Mouse (Mus musculus) embryo, embryonic 9.5 days (tissue): ENCODE data around the gene Slc52a3.

Experiments
- DNase-seq: peaks from one replicate; pipeline ENCODE4 v3.0.0-alpha.2; 2017; ENCODE audit errors: extremely low spot score

Gene Slc52a3

GRCm38 (mm10) chr2:152048003-152048980 lies 52.0 kb downstream of the Slc52a3 start:
- peak; percentile 46 for DNase-seq

GRCm38 (mm10) chr2:152048981-152049441 lies 52.7 kb downstream of the Slc52a3 start:
- DNase-seq, result peak; percentile 51

GRCm38 (mm10) chr2:152049611-152050270 lies 53.4 kb downstream of the Slc52a3 start:
- peak; percentile 26 for DNase-seq

- no peak for DNase-seq
These were observed 54.0 kb downstream of the Slc52a3 start for GRCm38 (mm10) chr2:152050316-152050715.

GRCm38 (mm10) chr2:152051985-152052384 lies 55.7 kb downstream of the Slc52a3 start:
- DNase-seq, result no peak

- no peak for DNase-seq
These were observed 59.1 kb downstream of the Slc52a3 start for GRCm38 (mm10) chr2:152055406-152055805.

GRCm38 (mm10) chr2:152056368-152057251 lies 60.3 kb downstream of the Slc52a3 start:
- DNase-seq, result no peak

- no peak for DNase-seq
These were observed 60.9 kb downstream of the Slc52a3 start for GRCm38 (mm10) chr2:152057252-152057563.
